Mouse (Mus musculus) stomach, adult 2 months (tissue): Measurements from ENCODE around the gene Olfr18. TPM values are rescaled to one million over a fixed set of nuclear protein-coding genes. Genes with fewer than 3 reads are reported as not detected.

Experiments
- polyA plus RNA-seq: library from polyadenylated mRNA; depleted of rRNA; stranded (reverse); fragments of >200 nt; gene quantifications from 2 replicates; pipeline ENCODE4 v1.2.3, GENCODE M21; 2012; rRNA removed

The Olfr18 gene
- not detected in 2 replicates for polyA plus RNA-seq

DNA sequence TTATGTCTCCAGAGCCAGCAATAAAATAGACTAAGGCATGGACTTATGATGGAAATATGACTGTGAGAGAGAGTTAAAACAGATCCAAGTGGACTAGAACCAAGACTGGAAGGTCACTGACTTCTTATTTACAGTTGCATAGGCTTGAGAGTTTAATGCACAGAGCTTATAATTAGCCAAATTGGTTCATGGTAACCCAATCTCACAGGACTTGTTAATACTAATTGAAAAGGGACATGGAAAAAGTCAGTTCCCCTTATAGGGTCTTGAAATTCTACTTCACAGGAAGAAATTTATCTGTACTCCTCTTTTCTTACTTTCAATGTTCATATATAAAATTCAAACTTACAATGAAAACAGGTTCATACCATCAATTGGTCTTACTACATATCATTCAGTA, at the start of gene Olfr18:
Gene Olfr18, minus strand, starts transcription at position 101 of the 400 bp plus-strand sequence.

DNA sequence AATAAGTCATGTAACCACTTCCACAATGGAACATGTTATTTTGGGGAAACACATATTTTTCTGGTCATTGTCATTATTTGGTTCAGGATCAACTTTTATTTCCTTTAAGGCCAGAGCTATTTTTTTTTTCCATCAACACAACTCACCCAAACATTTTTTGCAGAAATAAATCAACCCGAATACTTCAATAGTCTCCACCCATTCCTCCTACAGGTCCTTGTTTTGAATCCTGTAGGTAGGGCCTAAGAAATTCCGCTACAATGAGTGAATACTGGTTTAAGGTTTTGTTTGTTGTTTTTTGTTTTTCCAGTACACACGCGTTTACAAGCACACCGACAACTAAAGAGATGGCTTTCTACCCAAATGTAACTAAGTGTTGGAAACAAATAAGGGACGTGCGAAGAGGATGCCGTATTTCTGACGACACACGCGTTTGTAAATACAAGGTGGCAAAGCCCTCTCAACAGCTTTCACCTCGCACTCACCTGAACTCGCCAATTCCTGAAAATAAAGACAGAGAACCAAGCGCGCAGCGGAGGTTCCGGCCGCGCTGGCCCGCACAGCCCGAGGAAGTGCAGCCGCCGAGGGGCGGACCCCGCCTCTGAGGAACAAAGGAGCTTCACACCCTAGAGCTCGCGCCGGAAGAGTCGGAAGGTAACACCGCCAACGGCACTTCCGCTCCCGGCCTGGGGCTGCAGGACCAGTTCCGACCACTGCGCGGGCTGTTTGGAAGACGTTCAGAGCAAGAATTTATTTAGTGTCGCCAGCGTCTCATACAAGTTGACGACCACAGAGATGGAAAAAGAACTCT, 48.8 kb upstream of the Olfr18 start, which contains the start of gene Zfp560:
Gene Zfp560, minus strand, starts transcription at position 646 of the 811 bp plus-strand sequence.

DNA sequence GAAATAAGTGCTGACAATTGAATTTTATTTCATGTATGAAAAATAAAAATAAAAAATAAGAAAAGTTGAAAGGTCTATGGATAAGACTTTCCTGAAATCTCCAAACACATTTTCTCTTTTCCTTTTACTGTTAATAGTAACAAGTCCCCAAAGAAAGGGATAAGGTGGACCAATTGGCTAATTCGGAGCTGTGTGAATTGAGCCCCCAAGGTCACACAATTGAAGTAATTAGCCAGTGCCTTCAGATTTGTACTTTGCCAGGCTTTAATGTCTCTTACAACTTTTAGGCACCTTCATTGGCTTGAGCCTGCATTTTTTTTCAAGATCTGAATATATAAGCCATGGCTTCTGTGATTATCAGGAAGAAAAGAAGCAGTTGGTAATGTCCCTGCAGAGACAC, 37.7 kb downstream of the Olfr18 start, which contains the start of gene Olfr873:
Gene Olfr873, plus strand, starts transcription at position 301 of the 400 bp plus-strand sequence.

DNA sequence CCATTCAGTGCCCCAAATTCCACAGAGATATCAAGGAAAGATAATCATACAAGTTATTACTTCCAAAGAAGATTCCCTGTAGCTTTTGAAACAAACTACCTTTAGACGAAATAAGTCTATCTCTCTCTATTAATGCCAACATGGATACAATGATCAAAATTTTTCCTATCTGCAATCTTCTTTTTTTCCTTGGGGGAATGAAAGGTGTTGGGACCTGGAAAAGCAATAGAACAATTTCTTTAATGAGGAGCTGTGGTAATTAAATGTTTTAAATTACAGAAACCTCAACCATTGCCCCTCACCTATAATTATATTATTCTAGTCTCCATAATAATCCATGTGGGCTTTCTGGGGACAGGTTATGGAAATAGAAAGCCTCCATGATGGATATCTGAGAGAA, 53.8 kb downstream of the Olfr18 start, which contains the start of gene Olfr39:
Gene Olfr39, plus strand, starts transcription at position 301 of the 400 bp plus-strand sequence.

Other genes with a start within 250 kb of the Olfr18 start
- gene Olfr868, start 237.5 kb downstream of the Olfr18 start, polyA plus RNA-seq, result not detected in 2 replicates
- gene Olfr869, start 207.1 kb downstream of the Olfr18 start, polyA plus RNA-seq, result not detected in 2 replicates
- gene Olfr870, start 162.0 kb downstream of the Olfr18 start, polyA plus RNA-seq, result not detected in 2 replicates
- not detected in 2 replicates for gene Olfr871, start 123.9 kb downstream of the Olfr18 start, polyA plus RNA-seq
- not detected in 2 replicates for gene Olfr872, start 99.0 kb downstream of the Olfr18 start, polyA plus RNA-seq
- not detected in 2 replicates for gene Olfr39, start 53.7 kb downstream of the Olfr18 start, polyA plus RNA-seq
- gene Olfr873, start 37.6 kb downstream of the Olfr18 start, polyA plus RNA-seq, result not detected in 2 replicates
- gene Zfp560, start 49.1 kb upstream of the Olfr18 start, polyA plus RNA-seq, result 1.00 and 1.2 TPM in 2 replicates
- 0.16 and 0.37 TPM in 2 replicates for gene Zfp26, start 124.1 kb upstream of the Olfr18 start, polyA plus RNA-seq
- 0.25 and 1.0 TPM in 2 replicates for gene Zfp426, start 156.7 kb upstream of the Olfr18 start, polyA plus RNA-seq
- 0.33 and 0.68 TPM in 2 replicates for gene Zfp266, start 185.3 kb upstream of the Olfr18 start, polyA plus RNA-seq
- 0.44 and 0.83 TPM in 2 replicates for gene Zfp846, start 245.2 kb upstream of the Olfr18 start, polyA plus RNA-seq